Mouse (Mus musculus): ENCODE results near the gene Ebf4. TPM values are rescaled to one million over a fixed set of nuclear protein-coding genes. Genes with fewer than 3 reads are reported as not detected.

Gene Ebf4
- polyA plus RNA-seq, 1 experiment from 2014 or later: 0.97 TPM

GRCm38 (mm10) chr2:130274149-130274861 lies 20.7 kb upstream of the Ebf4 start, which contains the start of gene Nop56:
Nop56 (plus strand) TSS chr2:130274430.
- Histone ChIP-seq H3K9me3 (ENCODE audit: control insufficient read depth, low read length) (no peaks in the 10 kb centered on the region), H3K27ac (ENCODE audit: low read length) (peak within 1 kb of the TSS; percentile 89), H3K4me3 (ENCODE audit: low read length) (peak within 1 kb of the TSS; percentile 99), H3K36me3 (ENCODE audit: control insufficient read depth, insufficient read depth, low read length) (peaks cover 31% of the 10 kb centered on the region), H3K9ac (ENCODE audit: low read length) (peak within 1 kb of the TSS; percentile 96), H3K4me1 (replicated peaks; ENCODE audit: control insufficient read depth, insufficient read depth, low read length) (peaks cover 17% of the 10 kb centered on the region), H3K27me3 (ENCODE audit: control insufficient read depth, insufficient read depth, low read depth, low read length) (no peaks in the 10 kb centered on the region), H3K4me2 (ENCODE audit: low read depth, low read length) (peak within 1 kb of the TSS; percentile 96)
- ATAC-seq (ENCODE audit: low read depth): peak; percentile 99
- WGBS: under 1% methylated on average over 67 of the region's 68 CpGs

- Histone ChIP-seq H3K9ac (ENCODE audit: low read length) (peak overlapping the region; percentile 96), H3K4me3 (ENCODE audit: low read length) (peak overlapping the region; percentile 99), H3K27me3 (ENCODE audit: control insufficient read depth, insufficient read depth, low read depth, low read length) (no peaks in the 10 kb centered on the region), H3K4me1 (replicated peaks; ENCODE audit: control insufficient read depth, insufficient read depth, low read length) (peaks cover 17% of the 10 kb centered on the region), H3K9me3 (ENCODE audit: control insufficient read depth, low read length) (no peaks in the 10 kb centered on the region), H3K27ac (ENCODE audit: low read length) (peak overlapping the region; percentile 89), H3K4me2 (ENCODE audit: low read depth, low read length) (peak overlapping the region; percentile 96), H3K36me3 (ENCODE audit: control insufficient read depth, insufficient read depth, low read length) (peaks cover 35% of the 10 kb centered on the region)
- ATAC-seq (ENCODE audit: low read depth): no peak
- 1% methylated on average over 10 of the region's 10 CpGs for WGBS
Observed at GRCm38 (mm10) chr2:130274862-130275261, 20.1 kb upstream of the Ebf4 start.

- no peaks in the 10 kb centered on the region for H3K27me3 ChIP-seq (ENCODE audit: control insufficient read depth, insufficient read depth, low read depth, low read length)
- H3K4me2 ChIP-seq (ENCODE audit: low read depth, low read length): peak overlapping the region; percentile 96
- 40% methylated on average over 6 of the region's 6 CpGs for WGBS
- peaks cover 17% of the 10 kb centered on the region for H3K4me1 ChIP-seq (replicated peaks; ENCODE audit: control insufficient read depth, insufficient read depth, low read length)
- peak overlapping the region; percentile 96 for H3K9ac ChIP-seq (ENCODE audit: low read length)
- no peak for ATAC-seq (ENCODE audit: low read depth)
- no peak overlapping the region for H3K27ac ChIP-seq (ENCODE audit: low read length)
- no peaks in the 10 kb centered on the region for H3K9me3 ChIP-seq (ENCODE audit: control insufficient read depth, low read length)
- peaks cover 39% of the 10 kb centered on the region for H3K36me3 ChIP-seq (ENCODE audit: control insufficient read depth, insufficient read depth, low read length)
- peak overlapping the region; percentile 99 for H3K4me3 ChIP-seq (ENCODE audit: low read length)
Observed at GRCm38 (mm10) chr2:130275649-130276048, 19.3 kb upstream of the Ebf4 start.

GRCm38 (mm10) chr2:130279600-130280091 lies 15.3 kb upstream of the Ebf4 start:
- H3K9ac ChIP-seq (ENCODE audit: low read length): no peak overlapping the region
- peaks cover 18% of the 10 kb centered on the region for H3K4me1 ChIP-seq (replicated peaks; ENCODE audit: control insufficient read depth, insufficient read depth, low read length)
- no peaks in the 10 kb centered on the region for H3K9me3 ChIP-seq (ENCODE audit: control insufficient read depth, low read length)
- no peaks in the 10 kb centered on the region for H3K27me3 ChIP-seq (ENCODE audit: control insufficient read depth, insufficient read depth, low read depth, low read length)
- WGBS: 43% methylated on average over 8 of the region's 8 CpGs
- no peak overlapping the region for H3K4me2 ChIP-seq (ENCODE audit: low read depth, low read length)
- no peak overlapping the region for H3K4me3 ChIP-seq (ENCODE audit: low read length)
- H3K36me3 ChIP-seq (ENCODE audit: control insufficient read depth, insufficient read depth, low read length): peaks cover 49% of the 10 kb centered on the region
- H3K27ac ChIP-seq (ENCODE audit: low read length): no peak overlapping the region
- ATAC-seq (ENCODE audit: low read depth): no peak

DNA sequence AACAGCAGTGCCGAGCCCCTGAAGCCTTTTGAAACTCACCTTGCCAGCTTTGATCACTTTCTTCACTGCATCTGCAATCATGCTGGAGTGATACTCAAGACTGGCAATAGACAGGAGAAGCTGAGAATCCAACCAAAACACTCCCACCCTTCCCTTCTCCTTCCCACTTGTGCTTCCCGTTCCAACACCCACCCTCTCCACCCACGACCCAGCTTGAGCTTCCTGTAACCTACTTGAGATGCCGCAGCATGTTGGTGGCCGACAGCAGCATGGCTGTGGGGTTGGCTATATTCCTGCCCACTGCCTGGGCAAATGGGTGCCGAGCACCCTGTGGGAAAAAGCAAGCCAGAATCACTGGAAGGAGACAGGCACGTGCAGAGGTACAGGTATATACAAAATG lies 14.7 kb upstream of the Ebf4 start:
- no peak overlapping the region for H3K9ac ChIP-seq (ENCODE audit: low read length)
- H3K36me3 ChIP-seq (ENCODE audit: control insufficient read depth, insufficient read depth, low read length): peaks cover 49% of the 10 kb centered on the region
- WGBS: 48% methylated on average over 7 of the region's 7 CpGs
- H3K27ac ChIP-seq (ENCODE audit: low read length): no peak overlapping the region
- no peaks in the 10 kb centered on the region for H3K27me3 ChIP-seq (ENCODE audit: control insufficient read depth, insufficient read depth, low read depth, low read length)
- ATAC-seq (ENCODE audit: low read depth): no peak
- H3K4me2 ChIP-seq (ENCODE audit: low read depth, low read length): no peak overlapping the region
- peaks cover 17% of the 10 kb centered on the region for H3K4me1 ChIP-seq (replicated peaks; ENCODE audit: control insufficient read depth, insufficient read depth, low read length)
- no peak overlapping the region for H3K4me3 ChIP-seq (ENCODE audit: low read length)
- no peaks in the 10 kb centered on the region for H3K9me3 ChIP-seq (ENCODE audit: control insufficient read depth, low read length)

- no peaks in the 10 kb centered on the region for H3K9me3 ChIP-seq (ENCODE audit: control insufficient read depth, low read length)
- no peak overlapping the region for H3K9ac ChIP-seq (ENCODE audit: low read length)
- H3K4me2 ChIP-seq (ENCODE audit: low read depth, low read length): no peak overlapping the region
- 65% methylated on average over 4 of the region's 4 CpGs for WGBS
- no peak overlapping the region for H3K4me3 ChIP-seq (ENCODE audit: low read length)
- H3K27ac ChIP-seq (ENCODE audit: low read length): no peak overlapping the region
- peaks cover 11% of the 10 kb centered on the region for H3K4me1 ChIP-seq (replicated peaks; ENCODE audit: control insufficient read depth, insufficient read depth, low read length)
- H3K36me3 ChIP-seq (ENCODE audit: control insufficient read depth, insufficient read depth, low read length): peaks cover 44% of the 10 kb centered on the region
- ATAC-seq (ENCODE audit: low read depth): no peak
- H3K27me3 ChIP-seq (ENCODE audit: control insufficient read depth, insufficient read depth, low read depth, low read length): no peaks in the 10 kb centered on the region
Observed at GRCm38 (mm10) chr2:130280818-130281217, 14.2 kb upstream of the Ebf4 start.

DNA sequence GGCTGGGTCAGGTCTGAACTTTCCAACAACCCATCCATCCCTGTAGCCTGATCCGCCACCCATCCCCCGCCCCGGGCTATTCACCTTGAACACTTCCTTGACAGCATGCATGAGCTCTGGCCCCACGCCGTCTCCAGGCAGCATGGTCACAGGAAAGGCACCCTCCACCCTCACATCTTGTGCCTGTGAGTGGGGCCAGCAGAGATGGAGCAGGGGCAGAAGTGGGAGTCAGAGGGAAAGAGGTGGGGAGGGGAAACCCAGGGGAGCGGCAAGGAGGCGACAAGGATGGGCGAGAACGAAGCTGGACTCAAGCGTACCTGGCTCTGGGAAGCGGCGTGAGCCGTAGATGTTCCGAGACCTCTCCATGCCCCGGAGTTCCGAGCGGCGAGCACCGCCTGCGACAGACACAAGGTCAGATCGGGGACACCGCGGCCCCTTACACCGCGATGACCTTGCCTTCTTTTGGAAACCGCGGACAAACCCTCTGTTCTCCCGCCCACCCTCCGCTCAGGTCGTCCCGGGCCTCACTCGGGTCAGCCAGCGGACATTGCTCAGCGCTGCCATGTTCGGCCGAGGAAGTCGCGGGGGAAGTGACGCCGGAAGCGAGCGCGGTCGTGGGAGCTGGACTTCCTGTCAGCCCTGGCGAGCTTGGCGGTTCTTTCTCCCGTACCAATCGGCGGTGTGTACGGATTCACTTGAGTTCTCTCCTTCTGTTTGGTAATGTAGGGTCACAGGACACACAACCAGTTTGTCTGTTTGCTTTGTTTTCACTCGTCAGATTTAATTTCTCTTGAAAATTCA lies 10.9 kb upstream of the Ebf4 start, which contains the start of gene Idh3b:
TSS of gene Idh3b (minus strand) at position 694 of the 801 bp plus-strand sequence.
- Histone ChIP-seq H3K4me2 (ENCODE audit: low read depth, low read length) (peak within 1 kb of the TSS; percentile 73), H3K27ac (ENCODE audit: low read length) (peak within 1 kb of the TSS; percentile 76), H3K4me1 (replicated peaks; ENCODE audit: control insufficient read depth, insufficient read depth, low read length) (peaks cover 6% of the 10 kb centered on the region), H3K36me3 (ENCODE audit: control insufficient read depth, insufficient read depth, low read length) (peaks cover 18% of the 10 kb centered on the region), H3K9me3 (ENCODE audit: control insufficient read depth, low read length) (no peaks in the 10 kb centered on the region), H3K27me3 (ENCODE audit: control insufficient read depth, insufficient read depth, low read depth, low read length) (no peaks in the 10 kb centered on the region), H3K9ac (ENCODE audit: low read length) (peak within 1 kb of the TSS; percentile 84), H3K4me3 (ENCODE audit: low read length) (peak within 1 kb of the TSS; percentile 92)
- ATAC-seq (ENCODE audit: low read depth): peak; percentile 92
- WGBS: 0% methylated on average over 51 of the region's 51 CpGs

DNA sequence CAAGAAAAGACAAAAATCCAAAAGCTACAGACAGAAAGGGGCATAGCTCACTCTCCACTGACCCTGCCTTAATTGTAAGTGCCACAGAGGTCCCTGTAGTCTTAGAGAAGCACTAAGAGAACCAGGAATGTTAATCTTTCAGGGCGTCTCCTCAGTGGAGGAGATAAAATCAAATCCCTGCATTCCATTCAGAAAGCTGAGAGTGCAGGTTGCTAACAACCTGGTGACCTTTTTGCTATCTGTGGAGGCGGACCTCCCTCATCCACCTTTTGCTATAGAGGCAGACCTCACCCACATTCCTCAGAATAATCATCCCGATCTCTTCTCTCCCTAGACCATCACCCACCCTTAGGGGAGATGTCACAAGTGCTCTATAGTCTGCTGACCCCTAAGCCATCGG lies 5.9 kb upstream of the Ebf4 start:
- peaks cover 15% of the 10 kb centered on the region for H3K27me3 ChIP-seq (ENCODE audit: control insufficient read depth, insufficient read depth, low read depth, low read length)
- H3K9me3 ChIP-seq (ENCODE audit: control insufficient read depth, low read length): no peaks in the 10 kb centered on the region
- H3K4me3 ChIP-seq (ENCODE audit: low read length): no peak overlapping the region
- no peak overlapping the region for H3K4me2 ChIP-seq (ENCODE audit: low read depth, low read length)
- no peak overlapping the region for H3K9ac ChIP-seq (ENCODE audit: low read length)
- ATAC-seq (ENCODE audit: low read depth): no peak
- no peaks in the 10 kb centered on the region for H3K4me1 ChIP-seq (replicated peaks; ENCODE audit: control insufficient read depth, insufficient read depth, low read length)
- no peak overlapping the region for H3K27ac ChIP-seq (ENCODE audit: low read length)
- WGBS: 42% methylated on average over 4 of the region's 4 CpGs
- H3K36me3 ChIP-seq (ENCODE audit: control insufficient read depth, insufficient read depth, low read length): no peaks in the 10 kb centered on the region

DNA sequence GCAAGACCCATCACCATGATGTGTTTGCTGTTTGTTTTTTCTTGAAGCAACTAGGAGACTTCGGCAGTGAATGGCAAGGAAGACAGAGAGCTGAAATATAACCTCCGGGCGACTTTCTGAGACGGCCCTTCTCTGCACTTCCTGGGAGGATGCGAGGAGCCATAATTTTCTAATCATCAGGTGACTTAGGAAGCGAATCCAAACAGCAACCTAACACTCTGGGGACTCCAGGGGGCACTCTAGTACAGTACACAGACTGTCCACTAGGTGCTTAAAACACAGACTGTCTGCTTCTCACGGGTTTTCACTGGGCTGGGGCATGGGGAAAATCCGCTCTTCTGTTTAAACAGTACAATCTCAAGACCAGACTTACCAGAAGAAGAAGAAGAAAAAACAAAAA lies 3.5 kb upstream of the Ebf4 start:
- H3K36me3 ChIP-seq (ENCODE audit: control insufficient read depth, insufficient read depth, low read length): no peaks in the 10 kb centered on the region
- H3K9me3 ChIP-seq (ENCODE audit: control insufficient read depth, low read length): no peaks in the 10 kb centered on the region
- peaks cover 27% of the 10 kb centered on the region for H3K27me3 ChIP-seq (ENCODE audit: control insufficient read depth, insufficient read depth, low read depth, low read length)
- H3K9ac ChIP-seq (ENCODE audit: low read length): no peak overlapping the region
- 4% methylated on average over 8 of the region's 8 CpGs for WGBS
- ATAC-seq (ENCODE audit: low read depth): 0 out of 2 replicates have a peak, but pooled peaks have one; percentile 13
- H3K4me3 ChIP-seq (ENCODE audit: low read length): no peak overlapping the region
- H3K27ac ChIP-seq (ENCODE audit: low read length): no peak overlapping the region
- H3K4me1 ChIP-seq (replicated peaks; ENCODE audit: control insufficient read depth, insufficient read depth, low read length): peaks cover 11% of the 10 kb centered on the region; the same call in 1 of the 2 replicates
- H3K4me2 ChIP-seq (ENCODE audit: low read depth, low read length): no peak overlapping the region
